In genomic region chr2:127541185-127541584, GRCm38 (mm10) we compare ENCODE assay signal across 7 mouse cellular contexts. TPM values are rescaled to one million over a fixed set of nuclear protein-coding genes. Genes with fewer than 3 reads are reported as not detected.
DNase-seq lines count a peak whose midpoint lies in the region; ATAC-seq and TF ChIP-seq lines count a peak whose summit lies in the region.

Prom2 (minus strand) TSS chr2:127541467.

- no peak for TF ChIP-seq CTCF in thymus, adult 2 months (IDR thresholded peaks at IDR 0.05; ENCODE audit: borderline replicate concordance, control insufficient read depth, extremely low read depth, insufficient read depth, low read length, poor library complexity)

- H3K27ac ChIP-seq in embryonic facial prominence, embryonic 12.5 days = no peak within 1 kb of the TSS
- no peak within 1 kb of the TSS for H3K27ac ChIP-seq in thymus, adult 2 months (ENCODE audit: control insufficient read depth, insufficient read depth, low read length)

- no peaks in the 10 kb centered on the region for H3K9me3 ChIP-seq in embryonic facial prominence, embryonic 12.5 days

- WGBS in embryonic facial prominence, embryonic 12.5 days = 2% methylated on average over 28 of the region's 29 CpGs
- WGBS in thymus, adult 2 months = 40% methylated on average over 29 of the region's 29 CpGs

- peak within 1 kb of the TSS; percentile 37 for H3K4me2 ChIP-seq in embryonic facial prominence, embryonic 12.5 days (replicated peaks)

- H3K36me3 ChIP-seq in embryonic facial prominence, embryonic 12.5 days = no peaks in the 10 kb centered on the region
- H3K36me3 ChIP-seq in thymus, adult 2 months (ENCODE audit: control insufficient read depth, insufficient read depth, low read length) = no peaks in the 10 kb centered on the region

- H3K4me3 ChIP-seq in embryonic facial prominence, embryonic 12.5 days = peak within 1 kb of the TSS; percentile 17; the same call in 1 of the 2 replicates
- no peak within 1 kb of the TSS for H3K4me3 ChIP-seq in thymus, adult 2 months (ENCODE audit: control insufficient read depth, insufficient read depth, low read length)

- no peak for TF ChIP-seq POLR2A in thymus, adult 2 months (IDR thresholded peaks at IDR 0.05; ENCODE audit: control insufficient read depth, extremely low read depth, insufficient read depth, low read length, poor library complexity)

- no peak for ATAC-seq in embryonic facial prominence, embryonic 12.5 days (ENCODE audit: insufficient number of reproducible peaks, insufficient read depth, low FRiP score, low TSS enrichment)

- peaks cover 69% of the 10 kb centered on the region for H3K27me3 ChIP-seq in embryonic facial prominence, embryonic 12.5 days
- no peaks in the 10 kb centered on the region; the same call in 1 of the 2 replicates for H3K27me3 ChIP-seq in thymus, adult 2 months (ENCODE audit: control insufficient read depth, insufficient read depth, low read length)

- no peaks in the 10 kb centered on the region for H3K4me1 ChIP-seq in embryonic facial prominence, embryonic 12.5 days
- no peaks in the 10 kb centered on the region for H3K4me1 ChIP-seq in thymus, adult 2 months (replicated peaks; ENCODE audit: control insufficient read depth, insufficient read depth, low read length)

- 0 out of 2 replicates have a peak within 1 kb of the TSS, but pooled peaks have one; percentile 15 for H3K9ac ChIP-seq in embryonic facial prominence, embryonic 12.5 days

- DNase-seq in cerebellum, adult 8-10 months = peak; percentile 56
- peak; percentile 46 to 65 for DNase-seq in kidney, adult 8-10 months
- DNase-seq in lung, postnatal 4 days = peak; percentile 29 to 58
- no peak for DNase-seq in thymus, adult 2 months
- DNase-seq in right cerebral cortex, postnatal 36 days (ENCODE audit: low spot score in 2 of 2) = no peak
- no peak for DNase-seq in spleen, postnatal 14 days (ENCODE audit: low spot score in 2 of 2)

RNA-seq across cellular contexts. Expression of gene Prom2, which starts in this region (rescaled TPM):
- polyA plus RNA-seq in embryonic facial prominence, embryonic 12.5 days (2016; fragmentation: Nextera tagmentation; extraction: Ambion mirVana) = 1.4 and 1.8 TPM in 2 replicates
- 4.8 and 5.5 TPM in 2 replicates for polyA plus RNA-seq in thymus, adult 2 months (2012; rRNA removed)

Comparison
In these comparisons a context has a peak if more than half of its experiments do, and no peak if none do; other contexts are left out.
1. DNase-seq: peak in cerebellum, adult 8-10 months (single experiment), kidney, adult 8-10 months (2 of 2) and lung, postnatal 4 days (2 of 2); none in thymus, adult 2 months (single experiment), right cerebral cortex, postnatal 36 days (0 of 2) and spleen, postnatal 14 days (0 of 2).